Mouse (Mus musculus) adrenal gland, postnatal 36 days (tissue): ENCODE results near the gene Atf7ip. TPM values are rescaled to one million over a fixed set of nuclear protein-coding genes. Genes with fewer than 3 reads are reported as not detected.

Experiments
- DNase-seq, 2 experiments: peaks; one replicate each; pipeline ENCODE4 v3.0.0; 2021; ENCODE audit warnings: mixed read lengths in 1 of 2
- total RNA-seq, 2 experiments: library from RNA; stranded (reverse); gene quantifications; 2 replicates each; pipeline ENCODE4 v1.2.3; 2021

Atf7ip gene
- total RNA-seq, 2 experiments from 2014 or later: 54.0 to 74.3 TPM

DNA sequence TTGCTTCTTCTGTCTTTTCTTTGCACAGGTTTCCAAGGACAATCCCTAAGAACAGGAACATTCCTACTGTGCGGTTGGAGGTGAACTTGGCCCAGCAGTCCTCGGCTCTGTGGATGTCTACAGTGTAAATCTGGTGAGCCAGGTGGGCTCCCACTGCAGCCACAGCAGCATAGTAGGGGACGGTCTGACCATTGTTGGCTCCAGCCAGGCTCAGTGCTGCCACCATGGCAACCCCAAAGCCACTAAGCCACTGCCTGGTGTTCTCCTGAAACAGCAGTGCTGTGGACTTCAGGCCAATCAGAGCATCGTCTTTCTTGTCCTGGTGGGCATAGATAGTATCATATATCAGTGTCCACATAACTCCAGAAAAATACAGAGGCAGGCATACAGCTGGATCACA is 19.8 kb upstream of the Atf7ip start:
- DNase-seq: no peak

DNA sequence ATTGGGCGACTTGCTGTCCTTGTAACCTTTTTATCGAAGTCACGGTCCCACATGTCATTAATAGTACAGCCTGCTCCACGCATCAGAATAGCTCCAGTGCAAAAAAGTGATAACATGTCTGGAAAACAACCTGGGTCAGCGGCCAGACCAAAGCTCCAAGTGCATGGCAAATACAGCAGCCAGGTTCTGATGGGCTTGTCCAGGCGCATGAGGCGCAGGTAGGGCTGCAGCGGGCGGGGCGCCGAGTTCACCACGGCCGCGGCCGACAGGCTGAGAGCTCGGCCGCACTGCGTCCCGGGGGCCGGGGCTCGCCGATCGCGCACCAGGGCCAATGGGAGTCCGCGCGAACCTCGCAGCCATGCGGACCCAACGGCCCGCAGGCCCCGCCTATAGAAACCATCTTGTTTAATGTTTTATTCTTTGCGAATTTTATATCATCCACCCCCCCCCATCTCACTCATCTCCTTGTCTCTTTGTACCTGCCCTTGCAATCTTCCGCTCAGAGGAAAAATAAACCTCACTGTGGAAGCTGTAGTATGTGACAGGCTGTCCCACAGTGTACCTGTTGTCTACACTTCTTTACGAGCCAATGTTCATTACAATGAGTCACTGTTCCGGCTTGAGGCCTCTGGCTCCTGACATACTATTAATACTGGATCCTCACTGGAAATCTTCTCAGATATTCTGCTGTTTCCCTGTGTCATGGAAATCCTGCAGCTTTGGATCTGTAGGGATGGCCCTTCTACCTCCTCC is 19.0 kb upstream of the Atf7ip start:
- peak in 1 of 2 experiments; percentile 27 for DNase-seq

DNA sequence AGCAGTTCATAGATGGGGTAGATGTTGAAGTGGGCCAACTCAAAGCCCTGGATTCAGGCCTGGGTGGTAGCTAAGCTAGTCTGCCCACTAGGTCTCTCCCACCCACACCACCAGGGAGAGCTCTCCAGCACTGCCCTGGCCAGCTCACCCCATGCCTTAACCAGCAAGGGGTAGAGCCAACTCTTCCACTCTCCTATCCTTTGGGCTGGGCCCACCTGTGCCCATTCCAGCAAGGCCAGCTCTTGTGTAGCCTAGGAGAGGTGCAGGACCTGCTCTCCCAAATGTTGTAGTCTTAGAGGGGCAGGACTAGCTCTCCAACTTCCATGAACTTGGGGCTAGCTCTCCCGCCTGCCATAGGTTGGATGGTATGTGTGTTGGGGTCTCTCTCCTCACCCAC is 18.4 kb upstream of the Atf7ip start:
- DNase-seq: no peak

DNA sequence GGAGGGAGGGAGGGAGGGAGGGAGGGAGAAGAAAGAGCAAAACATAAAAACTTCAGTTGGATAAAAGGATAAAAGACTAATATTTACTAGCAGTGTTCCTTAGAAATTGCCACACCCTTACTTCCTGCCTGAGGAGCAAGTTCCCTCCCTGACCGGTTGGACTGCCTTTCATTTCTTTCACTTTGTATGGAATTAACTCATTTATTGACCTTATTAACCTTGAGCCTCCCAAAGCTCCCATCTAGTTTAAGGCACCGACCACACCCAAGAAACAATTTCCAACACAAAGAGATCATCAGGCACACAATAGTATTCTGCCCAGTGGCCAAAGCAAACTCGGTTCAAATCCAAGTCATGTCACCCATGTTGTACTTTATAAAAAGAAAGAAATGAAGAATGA is 16.1 kb upstream of the Atf7ip start:
- no peak for DNase-seq

DNA sequence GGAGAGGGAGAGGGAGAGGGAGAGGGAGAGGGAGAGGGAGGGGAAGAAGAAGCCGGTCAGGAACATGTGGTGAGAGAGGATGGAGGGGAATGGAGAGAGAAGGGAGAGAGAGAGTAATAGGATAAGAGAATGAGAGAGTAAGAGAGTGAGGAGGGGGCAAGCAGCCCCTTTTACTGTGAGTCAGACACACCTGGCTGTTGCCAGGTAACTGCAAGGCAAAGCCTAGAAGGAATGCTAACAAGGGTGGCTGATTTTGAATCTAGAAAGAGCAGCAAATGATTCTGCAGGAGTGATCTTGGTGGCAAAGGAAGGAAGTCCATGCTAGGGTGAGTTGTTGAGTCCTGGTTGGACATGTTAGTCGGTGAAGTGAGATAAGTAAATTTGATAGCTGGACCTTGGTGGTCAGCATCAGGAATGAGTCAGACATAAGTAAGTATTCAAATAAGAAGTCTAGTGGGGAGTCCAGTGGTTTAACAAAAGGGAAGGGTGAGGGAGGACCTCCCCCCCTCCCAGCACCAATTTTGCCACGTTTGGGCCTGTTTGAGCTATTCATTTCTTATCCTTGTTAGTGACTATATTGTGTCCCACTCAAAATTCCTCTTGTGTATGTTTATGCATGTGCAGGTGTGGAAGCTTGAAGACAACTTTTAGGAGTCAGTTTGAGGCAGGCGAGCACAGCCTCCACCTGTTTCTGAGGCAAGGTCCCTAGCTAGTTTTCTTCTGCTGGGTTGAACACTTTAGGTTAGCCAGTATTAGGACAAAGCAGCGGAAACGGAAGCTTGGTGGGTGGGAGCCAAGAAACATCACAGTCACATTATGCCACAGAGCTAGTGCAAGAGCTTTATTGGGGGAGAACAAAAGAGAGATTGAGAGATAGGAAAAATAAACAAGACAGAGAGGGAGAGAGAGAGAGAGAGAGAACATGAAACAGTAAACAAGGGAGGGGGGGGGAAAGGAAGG is 15.2 kb upstream of the Atf7ip start:
- no peak for DNase-seq

DNA sequence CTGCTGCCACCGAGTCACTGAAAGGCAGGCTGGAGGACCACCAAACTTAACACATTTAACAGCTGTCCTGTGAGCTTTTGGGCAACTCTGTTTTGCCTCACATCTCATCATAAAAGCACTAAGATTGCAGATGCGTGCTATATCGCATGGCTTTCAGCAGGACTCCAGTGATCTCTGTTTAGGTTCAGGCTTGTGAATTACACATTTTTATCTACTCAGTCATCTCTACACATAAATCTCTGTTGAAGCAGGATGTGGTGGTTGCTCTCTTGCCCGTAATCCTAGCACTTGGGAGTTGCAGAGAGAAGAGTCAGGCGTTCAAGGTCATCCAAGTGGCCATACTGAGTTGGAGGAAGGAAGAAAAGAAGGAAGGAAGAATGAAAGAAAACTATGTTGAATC is 14.3 kb upstream of the Atf7ip start:
- no peak for DNase-seq

DNA sequence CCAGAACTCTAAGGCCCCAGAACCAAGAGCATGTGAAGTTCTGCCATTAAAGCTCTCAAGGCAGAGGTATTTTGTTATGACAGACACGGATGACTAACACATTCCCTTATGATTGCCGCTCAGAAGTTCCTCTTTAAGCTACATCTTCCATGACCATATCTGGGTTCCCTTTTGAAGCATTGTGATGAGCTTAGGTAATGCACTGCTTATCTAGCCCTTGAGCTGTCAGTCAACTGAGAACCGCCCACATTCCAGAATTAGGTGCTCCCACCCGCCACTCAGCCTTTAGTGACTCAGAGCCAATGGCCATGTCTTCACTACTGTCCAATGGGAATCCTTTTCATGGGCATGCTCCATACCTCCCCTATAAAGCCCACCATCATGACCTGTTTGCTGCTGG is 13.7 kb upstream of the Atf7ip start:
- DNase-seq: no peak

DNA sequence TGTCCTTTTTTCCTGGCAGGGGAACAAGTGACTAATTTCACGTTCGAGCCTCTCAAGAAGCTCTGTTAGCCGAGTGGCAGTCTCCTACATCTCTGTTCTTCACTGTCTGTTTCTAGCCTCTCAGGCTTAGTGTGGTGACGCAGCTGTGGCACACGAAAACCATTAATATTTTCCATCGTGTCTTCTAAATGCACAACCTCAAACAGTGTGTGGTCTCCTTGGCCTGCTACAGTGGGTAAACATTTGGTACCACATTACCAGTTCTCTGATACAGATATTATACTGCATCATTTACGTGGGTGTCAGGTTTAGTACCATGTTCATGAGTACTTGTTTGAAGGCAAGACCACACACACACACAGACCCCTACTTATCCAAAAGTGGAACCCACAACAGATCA is 12.5 kb upstream of the Atf7ip start:
- no peak for DNase-seq

DNA sequence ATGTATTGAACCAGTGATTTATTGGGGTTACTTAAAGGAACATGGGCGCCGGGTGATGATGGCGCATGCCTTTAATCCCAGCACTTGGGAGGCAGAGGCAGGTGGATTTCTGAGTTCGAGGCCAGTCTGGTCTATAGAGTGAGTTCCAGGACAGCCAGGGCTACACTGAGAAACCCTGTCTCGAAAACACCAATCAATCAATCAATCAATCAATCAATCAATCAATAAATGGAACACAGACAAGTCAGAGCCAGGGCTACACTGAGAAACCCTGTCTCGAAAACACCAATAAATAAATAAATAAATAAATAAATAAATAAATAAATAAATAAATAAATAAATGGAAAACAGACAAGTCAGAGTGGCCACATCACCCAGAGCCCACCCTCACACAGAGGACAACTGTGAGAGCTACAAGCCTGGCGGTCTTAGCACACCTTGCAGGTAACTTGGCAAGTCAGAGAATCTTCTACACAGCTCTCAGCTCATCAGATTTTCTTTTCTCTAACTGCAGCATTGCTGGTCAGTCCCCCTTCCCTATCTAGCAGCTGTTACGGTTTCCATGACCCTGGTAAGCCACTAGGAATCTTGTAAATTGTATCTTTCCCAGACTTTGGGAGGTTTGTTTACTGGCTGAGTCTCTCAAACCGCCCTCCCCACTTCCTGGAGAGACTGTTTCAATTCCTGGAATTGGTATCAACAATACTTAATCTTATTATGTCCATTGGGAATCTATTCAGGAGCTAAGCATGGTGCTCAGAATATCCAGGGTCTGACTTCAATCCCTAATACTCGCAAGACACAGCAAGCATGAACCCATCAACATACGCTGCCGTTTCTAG is 11.8 kb upstream of the Atf7ip start:
- DNase-seq: no peak

DNA sequence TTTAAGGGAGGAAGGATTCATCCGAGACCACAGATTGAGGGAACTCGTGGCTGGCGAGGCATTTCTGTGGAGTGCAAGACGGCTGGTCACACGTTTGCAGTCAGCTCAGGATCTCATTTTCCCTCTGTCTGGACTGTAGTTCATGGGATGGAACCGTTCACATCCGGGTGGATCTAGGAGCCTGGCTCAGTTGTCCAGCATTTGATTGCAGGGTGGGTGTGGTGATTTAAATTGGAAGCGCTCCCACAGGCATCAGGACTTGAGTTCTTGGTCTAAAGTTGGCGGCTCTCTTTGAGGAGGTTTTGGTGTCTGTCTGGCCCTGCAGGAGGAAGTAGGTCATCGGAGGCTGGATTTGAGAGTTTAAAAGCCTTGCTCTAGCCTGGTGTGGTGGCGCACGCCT is 10.9 kb upstream of the Atf7ip start:
- DNase-seq: no peak

DNA sequence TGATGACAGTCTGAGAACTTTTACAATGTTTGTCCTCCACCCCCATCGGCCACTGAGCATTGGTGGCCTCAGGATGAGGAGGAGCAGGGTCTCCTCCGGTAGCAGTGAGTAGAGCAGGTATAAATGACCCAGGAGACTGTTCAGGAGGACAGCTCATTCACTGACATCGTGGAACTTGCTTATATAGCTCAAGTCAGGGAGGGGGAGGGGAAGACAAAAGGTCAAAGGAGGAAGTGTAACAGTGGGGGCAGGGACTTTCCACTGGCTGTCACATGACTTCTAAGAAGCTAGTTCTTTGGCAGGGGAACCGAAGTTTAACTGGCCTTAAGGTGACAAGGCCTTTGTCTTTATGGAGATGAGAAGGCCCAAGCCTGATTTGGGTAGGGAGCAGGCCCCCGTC is 8.2 kb upstream of the Atf7ip start:
- DNase-seq: peak in 1 of 2 experiments; percentile 34

DNA sequence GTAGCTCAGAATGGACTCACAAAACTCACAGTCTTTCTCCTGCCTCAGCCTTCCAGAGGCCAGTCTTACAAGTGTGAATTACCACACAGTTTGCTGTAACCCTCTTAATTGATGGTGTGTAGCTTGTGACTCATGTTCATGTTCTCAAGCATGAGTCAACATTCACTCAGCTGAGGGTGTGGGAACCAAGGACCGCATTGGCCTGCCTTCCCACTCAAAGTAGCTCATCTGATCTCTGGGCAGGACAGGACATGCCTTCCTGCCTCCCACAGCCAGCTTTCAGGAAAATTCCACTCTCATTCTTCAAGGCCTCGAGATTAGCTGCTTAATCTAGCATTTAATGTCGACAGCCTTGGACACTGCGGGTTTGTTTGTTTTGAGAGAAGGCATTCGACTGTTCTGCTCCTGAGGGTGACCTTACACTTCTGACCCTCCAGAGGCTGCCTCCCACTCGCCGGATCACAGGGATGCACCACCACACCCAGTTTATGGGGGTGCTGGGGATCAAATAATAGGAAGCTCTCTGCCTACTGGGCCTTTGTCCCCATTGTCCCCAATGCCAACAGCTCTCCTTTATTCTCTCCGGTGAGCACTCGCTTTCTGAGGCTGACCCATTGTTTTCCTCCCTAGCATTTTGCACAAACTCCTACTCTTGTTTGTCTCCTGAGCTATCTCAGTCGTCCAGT is 6.5 kb upstream of the Atf7ip start:
- peak; percentile 56 to 68 for DNase-seq

DNA sequence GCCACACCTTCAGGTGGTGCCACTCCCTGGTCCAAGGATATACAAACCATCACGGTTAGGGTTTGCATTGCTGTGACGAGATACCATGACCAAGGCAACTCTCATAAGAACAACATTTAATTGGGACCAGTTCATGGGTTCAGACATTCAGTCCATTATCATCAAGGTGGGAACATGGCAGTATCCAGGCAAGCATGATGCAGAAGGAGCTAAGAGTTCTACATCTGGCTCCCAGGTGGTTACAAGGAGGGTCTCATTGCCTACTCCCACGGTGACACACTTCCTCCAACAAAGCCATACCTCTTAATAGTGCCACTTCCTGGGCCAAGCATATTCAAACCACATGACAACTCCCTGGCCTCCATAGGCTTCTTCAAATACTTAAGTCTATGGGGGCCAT is 2.7 kb downstream of the Atf7ip start:
- DNase-seq: no peak

DNA sequence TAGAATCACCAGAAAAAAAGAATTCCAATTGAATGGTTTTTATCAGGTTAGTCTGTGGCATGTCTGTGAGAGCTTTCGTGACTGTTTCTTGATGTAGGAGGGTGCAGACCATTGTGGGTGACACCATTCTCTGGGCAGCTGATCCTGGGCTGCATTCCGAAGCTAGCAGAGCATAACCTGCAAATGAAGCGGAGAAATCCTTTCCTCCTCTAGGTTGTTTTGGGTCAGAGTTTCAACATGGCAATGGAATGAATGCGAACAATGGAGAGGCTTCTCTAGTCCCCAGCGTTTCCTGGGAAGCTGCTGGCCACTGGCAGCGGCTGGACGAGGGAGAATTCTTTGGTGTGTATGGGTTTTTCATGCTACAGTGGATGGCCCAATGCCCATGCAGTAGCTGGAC is 5.0 kb downstream of the Atf7ip start:
- DNase-seq: no peak

DNA sequence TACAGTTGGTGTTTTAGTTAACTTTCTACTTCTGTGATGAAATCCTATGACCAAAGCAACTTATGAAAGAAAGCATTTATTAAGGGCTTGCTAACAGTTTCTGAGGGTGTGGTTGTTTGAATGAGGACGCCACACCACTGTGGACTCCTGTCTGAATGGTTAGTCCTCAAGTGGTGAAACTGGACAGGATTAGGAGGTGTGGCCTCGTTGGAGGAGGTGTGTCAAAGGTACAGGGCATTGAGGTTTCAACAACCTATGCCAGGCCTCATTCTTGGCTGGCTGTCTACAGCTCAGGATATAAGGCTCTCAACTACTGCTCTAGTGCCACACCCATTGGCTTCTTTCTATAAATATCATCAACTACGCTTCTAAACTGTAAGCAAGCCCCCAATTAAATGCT is 6.4 kb downstream of the Atf7ip start:
- no peak for DNase-seq

DNA sequence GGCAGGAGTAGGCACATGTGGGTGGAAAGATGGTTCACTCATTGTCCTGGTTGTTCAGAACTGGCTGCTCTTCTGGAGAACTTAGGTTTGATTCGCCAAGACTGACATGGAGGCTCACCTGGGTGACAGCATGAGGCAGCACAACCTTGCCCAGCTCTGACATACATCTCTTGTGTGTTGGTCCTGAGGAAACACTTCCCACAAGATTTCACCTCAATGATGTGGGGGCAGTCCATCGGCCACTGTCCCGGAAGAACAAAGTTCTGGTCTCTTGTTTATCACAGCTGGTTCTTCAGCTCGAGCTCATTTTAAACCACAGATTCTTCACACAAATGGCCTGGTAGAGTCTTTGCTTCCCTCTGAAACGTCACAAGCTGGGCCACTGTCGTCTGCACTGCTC is 10.7 kb downstream of the Atf7ip start:
- DNase-seq: no peak

DNA sequence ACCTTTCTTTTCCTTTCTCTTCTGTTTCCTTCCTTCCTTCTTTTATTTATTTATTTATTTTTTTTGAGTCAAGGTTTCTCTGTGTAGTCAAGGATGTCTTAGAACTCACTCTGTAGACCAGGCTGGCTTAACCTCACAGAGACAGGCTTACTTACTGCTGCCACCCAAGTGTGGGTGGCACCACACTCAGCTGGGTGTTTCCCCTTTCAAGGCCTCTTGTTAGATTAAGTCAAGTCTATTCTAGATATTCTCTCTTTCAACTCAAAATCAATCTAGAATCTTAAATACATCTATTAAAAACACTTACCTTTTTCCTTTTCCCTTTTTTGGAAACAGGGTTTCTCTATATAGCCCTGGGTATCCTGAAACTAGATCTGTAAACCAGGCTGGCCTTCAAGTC is 11.3 kb downstream of the Atf7ip start:
- DNase-seq: no peak

DNA sequence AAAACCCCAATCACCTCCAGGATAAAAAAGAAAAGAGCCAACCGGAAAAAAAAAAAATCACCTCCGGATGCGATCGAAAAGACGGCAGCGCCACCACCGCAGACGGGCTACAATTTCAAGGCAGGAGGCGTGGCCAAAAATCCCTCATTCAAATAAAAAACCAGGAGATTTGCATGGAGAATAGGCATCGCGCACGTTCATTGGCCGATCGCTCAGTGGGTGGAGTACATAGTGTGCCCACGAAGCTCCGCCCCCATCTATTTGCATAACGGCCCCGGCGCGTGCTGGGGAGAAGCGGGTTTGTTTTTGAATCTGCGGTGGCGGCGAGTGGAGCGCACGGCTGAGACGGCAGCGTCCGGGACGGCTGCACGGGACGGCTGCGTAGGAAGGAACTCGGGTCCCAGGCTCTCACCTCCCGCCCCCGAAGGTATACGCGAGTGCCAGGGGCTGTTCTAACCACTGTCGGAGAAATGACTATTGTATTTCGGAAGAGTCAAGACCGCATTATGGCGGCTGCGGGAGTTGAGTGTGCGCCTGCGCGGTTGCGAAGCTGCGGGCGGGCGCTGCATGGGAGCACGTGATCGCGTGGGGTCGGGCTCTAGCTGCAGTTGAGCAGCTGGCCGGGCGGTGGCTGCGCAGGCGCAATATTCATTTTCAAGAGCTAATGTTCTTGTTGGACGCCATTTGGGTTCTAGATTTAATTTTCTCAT is 12.7 kb downstream of the Atf7ip start:
- DNase-seq: peak; percentile 95 to 97

DNA sequence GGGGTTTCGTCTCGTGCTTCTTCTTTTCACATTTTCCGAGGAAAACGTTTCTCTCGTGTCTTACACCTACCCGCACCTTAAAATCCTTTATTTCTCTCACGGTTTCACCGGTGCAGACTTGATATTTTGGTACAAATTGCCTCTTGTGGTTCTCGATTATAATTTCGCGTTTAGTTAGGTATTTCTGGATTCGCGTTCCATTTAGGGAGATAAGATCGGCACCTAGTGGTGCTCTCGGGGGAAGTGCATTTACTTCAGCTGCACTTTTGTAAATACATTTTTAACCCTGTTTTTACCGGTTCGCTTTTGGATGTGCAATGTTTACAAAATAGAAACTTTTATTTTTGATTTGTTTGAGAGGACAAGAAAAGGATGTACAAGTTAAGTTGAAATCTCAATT is 13.3 kb downstream of the Atf7ip start:
- no peak for DNase-seq

DNA sequence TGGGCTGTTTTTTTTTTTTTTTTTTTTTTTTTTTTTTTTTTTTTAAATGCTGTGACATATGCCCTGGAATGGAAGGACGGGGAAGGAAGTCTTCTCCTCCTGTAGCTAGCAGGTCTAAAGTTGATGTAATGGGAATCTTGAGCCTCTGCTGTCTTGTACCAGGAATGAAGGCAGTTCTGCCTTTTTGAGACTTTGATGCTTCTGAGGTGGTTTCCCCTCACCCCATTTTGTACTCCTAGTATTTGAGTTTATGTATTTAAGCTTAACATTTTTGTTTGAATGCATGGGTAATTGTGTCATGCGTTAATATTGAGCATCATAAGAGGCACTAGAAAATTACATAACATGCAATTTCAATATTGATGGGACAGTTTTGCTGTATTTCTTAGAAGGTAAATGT is 14.4 kb downstream of the Atf7ip start:
- no peak for DNase-seq

DNA sequence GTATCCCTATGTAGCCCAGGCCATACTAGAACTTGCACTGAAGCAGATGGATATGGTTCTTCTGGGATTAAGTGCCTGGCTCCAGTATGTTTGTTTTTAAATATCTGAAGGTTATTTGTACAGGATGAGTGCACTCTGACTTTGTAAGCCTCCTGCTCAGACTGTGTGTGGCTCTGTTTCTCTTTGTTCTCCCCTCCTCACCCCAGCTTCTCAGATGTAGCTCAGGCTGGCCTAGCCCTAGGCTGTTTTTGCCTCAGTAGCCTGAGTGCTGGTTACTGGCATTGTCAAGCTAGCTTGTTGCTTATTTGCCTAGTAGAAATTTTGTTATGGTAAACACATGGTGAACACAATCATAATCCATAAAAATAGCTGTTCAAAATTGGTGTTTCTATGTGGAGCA is 15.7 kb downstream of the Atf7ip start:
- no peak for DNase-seq
